8 mouse cellular contexts compared by ENCODE assay signal in genomic region chr19:43524187-43525103, GRCm38 (mm10). TPM values are rescaled to one million over a fixed set of nuclear protein-coding genes. Genes with fewer than 3 reads are reported as not detected.
DNase-seq lines count a peak whose midpoint lies in the region; ATAC-seq and TF ChIP-seq lines count a peak whose summit lies in the region.

Got1 (minus strand) TSS chr19:43524605.

- H3K27ac ChIP-seq in heart, embryonic 12.5 days (ENCODE audit: poor library complexity, severe bottlenecking), result peak within 1 kb of the TSS; percentile 83
- peak within 1 kb of the TSS; percentile 76 for H3K27ac ChIP-seq in kidney, postnatal 0 days
- H3K27ac ChIP-seq in liver, embryonic 11.5 days (ENCODE audit: low read depth, low read length), result 0 out of 2 replicates have a peak within 1 kb of the TSS, but pooled peaks have one; percentile 33
- H3K27ac ChIP-seq in stomach, embryonic 14.5 days (ENCODE audit: low read length), result 0 out of 2 replicates have a peak within 1 kb of the TSS, but pooled peaks have one; percentile 18

- H3K4me1 ChIP-seq in heart, embryonic 12.5 days (replicated peaks), result peaks cover 43% of the 10 kb centered on the region
- peaks cover 9% of the 10 kb centered on the region for H3K4me1 ChIP-seq in kidney, postnatal 0 days (replicated peaks; ENCODE audit: insufficient read depth, low read length)
- H3K4me1 ChIP-seq in liver, embryonic 11.5 days (replicated peaks; ENCODE audit: control insufficient read depth, insufficient read depth, low read length), result peaks cover 27% of the 10 kb centered on the region
- H3K4me1 ChIP-seq in stomach, embryonic 14.5 days (ENCODE audit: control insufficient read depth, insufficient read depth, low read length), result peaks cover 4% of the 10 kb centered on the region; the same call in 1 of the 2 replicates

- H3K4me3 ChIP-seq in heart, embryonic 12.5 days, result peak within 1 kb of the TSS; percentile 68
- peak within 1 kb of the TSS; percentile 40 for H3K4me3 ChIP-seq in kidney, postnatal 0 days (replicated peaks; ENCODE audit: low read depth, low read length)
- peak within 1 kb of the TSS; percentile 74 for H3K4me3 ChIP-seq in liver, embryonic 11.5 days (ENCODE audit: low read depth, low read length)
- H3K4me3 ChIP-seq in stomach, embryonic 14.5 days (ENCODE audit: low read depth, low read length), result peak within 1 kb of the TSS; percentile 74

- under 1% methylated on average over 58 of the region's 58 CpGs for WGBS in heart, embryonic 12.5 days
- under 1% methylated on average over 58 of the region's 58 CpGs for WGBS in kidney, postnatal 0 days
- under 1% methylated on average over 58 of the region's 58 CpGs for WGBS in liver, embryonic 11.5 days
- under 1% methylated on average over 58 of the region's 58 CpGs for WGBS in stomach, embryonic 14.5 days

- peak within 1 kb of the TSS; percentile 81 for H3K9ac ChIP-seq in heart, embryonic 12.5 days
- H3K9ac ChIP-seq in kidney, postnatal 0 days (ENCODE audit: low read depth, low read length), result peak within 1 kb of the TSS; percentile 61
- H3K9ac ChIP-seq in liver, embryonic 11.5 days (ENCODE audit: low read depth, low read length), result peak within 1 kb of the TSS; percentile 81
- H3K9ac ChIP-seq in stomach, embryonic 14.5 days (replicated peaks; ENCODE audit: low read depth, low read length), result peak within 1 kb of the TSS; percentile 45

- peak within 1 kb of the TSS; percentile 78 for H3K4me2 ChIP-seq in heart, embryonic 12.5 days
- peak within 1 kb of the TSS; percentile 72 for H3K4me2 ChIP-seq in kidney, postnatal 0 days (ENCODE audit: low read length)
- peak within 1 kb of the TSS; percentile 88 for H3K4me2 ChIP-seq in liver, embryonic 11.5 days
- H3K4me2 ChIP-seq in stomach, embryonic 14.5 days (replicated peaks; ENCODE audit: low read depth, low read length), result peak within 1 kb of the TSS; percentile 86

- ATAC-seq in erythroid progenitor cell, adult 5-6 weeks (replicated peaks; ENCODE audit: low FRiP score, poor library complexity, severe bottlenecking), result peak; percentile 96
- ATAC-seq in heart, embryonic 12.5 days (ENCODE audit: insufficient number of reproducible peaks, low FRiP score), result peak; percentile 99
- ATAC-seq in kidney, postnatal 0 days (replicated peaks; ENCODE audit: low FRiP score, low read depth), result peak; percentile 99
- peak; percentile 99 for ATAC-seq in liver, embryonic 11.5 days (replicated peaks; ENCODE audit: low FRiP score)
- peak; percentile 100 for ATAC-seq in stomach, embryonic 14.5 days (ENCODE audit: insufficient number of reproducible peaks, insufficient read depth, low FRiP score, low read depth)

- H3K36me3 ChIP-seq in heart, embryonic 12.5 days, result no peaks in the 10 kb centered on the region
- no peaks in the 10 kb centered on the region for H3K36me3 ChIP-seq in kidney, postnatal 0 days (ENCODE audit: insufficient read depth, low read length)
- H3K36me3 ChIP-seq in liver, embryonic 11.5 days (ENCODE audit: control insufficient read depth, insufficient read depth, low read length), result no peaks in the 10 kb centered on the region
- no peaks in the 10 kb centered on the region for H3K36me3 ChIP-seq in stomach, embryonic 14.5 days (ENCODE audit: control insufficient read depth, insufficient read depth, low read length)

- peak; percentile 98 for DNase-seq in CD4-positive helper T cell, adult 2 months (ENCODE audit: low read depth, low spot score)
- DNase-seq in brain, embryonic 18.5 days (ENCODE audit: low read depth, low spot score), result peak; percentile 94
- DNase-seq in kidney, postnatal 0 days (ENCODE audit: low spot score), result peak; percentile 99
- DNase-seq in liver, embryonic 11.5 days (ENCODE audit: low spot score), result peak; percentile 88
- DNase-seq in naive thymus-derived CD4-positive, alpha-beta T cell, adult 2 months (ENCODE audit: low read depth), result peak; percentile 97

- no peaks in the 10 kb centered on the region for H3K27me3 ChIP-seq in heart, embryonic 12.5 days (replicated peaks)
- H3K27me3 ChIP-seq in kidney, postnatal 0 days (ENCODE audit: insufficient read depth, low read length), result no peaks in the 10 kb centered on the region
- no peaks in the 10 kb centered on the region for H3K27me3 ChIP-seq in liver, embryonic 11.5 days (replicated peaks; ENCODE audit: control insufficient read depth, insufficient read depth, low read length)
- no peaks in the 10 kb centered on the region for H3K27me3 ChIP-seq in stomach, embryonic 14.5 days (ENCODE audit: control insufficient read depth, insufficient read depth, low read length)

- no peak for TF ChIP-seq CTCF in kidney, postnatal 0 days (IDR thresholded peaks at IDR 0.05; ENCODE audit: low read depth)

- H3K9me3 ChIP-seq in heart, embryonic 12.5 days (replicated peaks), result no peaks in the 10 kb centered on the region
- no peaks in the 10 kb centered on the region for H3K9me3 ChIP-seq in kidney, postnatal 0 days (replicated peaks; ENCODE audit: low read length)
- no peaks in the 10 kb centered on the region for H3K9me3 ChIP-seq in liver, embryonic 11.5 days (ENCODE audit: control insufficient read depth, low read length)
- H3K9me3 ChIP-seq in stomach, embryonic 14.5 days (ENCODE audit: control insufficient read depth, low read depth, low read length), result no peaks in the 10 kb centered on the region

RNA-seq across cellular contexts. Expression of gene Got1, which starts in this region (rescaled TPM):
- 6.8 and 9.6 TPM in 2 replicates for total RNA-seq in erythroid progenitor cell, adult 5-6 weeks (2015; ENCODE audit: low replicate concordance)
- 6.4 TPM in 1 of 2 replicates, not detected in the other for total RNA-seq in erythroid progenitor cell, adult 5-6 weeks (2017; ENCODE audit: low replicate concordance)
- 180 and 181 TPM in 2 replicates for polyA plus RNA-seq in heart, embryonic 12.5 days (2016; fragmentation: Nextera tagmentation; extraction: Ambion mirVana)
- polyA plus RNA-seq in kidney, postnatal 0 days (2015; fragmentation: Nextera tagmentation; extraction: Ambion mirVana), result 86.6 and 93.6 TPM in 2 replicates
- polyA plus RNA-seq in liver, embryonic 11.5 days (2014; fragmentation: Nextera tagmentation; extraction: Ambion mirVana), result 33.7 and 37.2 TPM in 2 replicates
- 21.3 and 21.6 TPM in 2 replicates for polyA plus RNA-seq in stomach, embryonic 14.5 days (2014; fragmentation: Nextera tagmentation; extraction: Ambion mirVana)

Comparison
In these comparisons a context has a peak if more than half of its experiments do, and no peak if none do; other contexts are left out.
1. Peak in every context shown above with its lines: DNase-seq, ATAC-seq, H3K4me3 ChIP-seq and H3K27ac ChIP-seq.
2. H3K27ac ChIP-seq: peak in every context shown above with its lines; median percentile 83 in heart, embryonic 12.5 days; 76 in kidney, postnatal 0 days; 33 in liver, embryonic 11.5 days; 18 in stomach, embryonic 14.5 days.